Mouse (Mus musculus) heart, adult 2 months (tissue): ENCODE data around the gene Rnf38.

Experiments
- CTCF ChIP-seq: fragments of 200-600 bp; IDR thresholded peaks from 2 replicates; pipeline ENCODE4 v1.8.1; 2022; ENCODE audit warnings: antibody characterized with exemption, mild to moderate bottlenecking, moderate library complexity
- EP300 ChIP-seq: fragments of 200-500 bp; IDR thresholded peaks from 2 replicates; pipeline ENCODE4 v1.6.1; 2011; ENCODE audit warnings: low read depth, low read length, control low read depth; ENCODE audit not compliant: insufficient read depth
- POLR2A ChIP-seq: fragments of 200-500 bp; IDR thresholded peaks from 2 replicates; pipeline ENCODE4 v1.6.1; 2011; ENCODE audit warnings: mild to moderate bottlenecking, low read depth, low read length, control low read depth; ENCODE audit not compliant: insufficient read depth

- TF ChIP-seq CTCF (peak; percentile 82), EP300 (0 out of 2 replicates have a peak, but pooled peaks have one; percentile 18), POLR2A (no peak)
Observed at GRCm38 (mm10) chr4:44173177-44173576, 60.4 kb downstream of the Rnf38 start.
